18 mouse cellular contexts compared by ENCODE assay signal in genomic region chr4:115546141-115546828, GRCm38 (mm10). TPM values are rescaled to one million over a fixed set of nuclear protein-coding genes. Genes with fewer than 3 reads are reported as not detected.
A peak's percentile ranks its signal among the peaks of the same experiment; 100 is the strongest.
DNase-seq lines count a peak whose midpoint lies in the region; ATAC-seq and TF ChIP-seq lines count a peak whose summit lies in the region.
"Had no signal": no experiment of that assay in that cellular context is flagged by ENCODE, and none has a peak within 500 bp of the region (broad histone marks: within the 10 kb centered on the region; RNA-seq: fewer than 3 reads in every experiment).

No protein-coding gene starts in this region.

- H3K9me3 ChIP-seq in heart, embryonic 15.5 days (replicated peaks) = no peaks in the 10 kb centered on the region
- no peaks in the 10 kb centered on the region for H3K9me3 ChIP-seq in liver, embryonic 13.5 days (replicated peaks)

- no peak for TF ChIP-seq POLR2A in cerebellum, adult 2 months (IDR thresholded peaks at IDR 0.05; ENCODE audit: borderline replicate concordance, insufficient read depth, low read length)

- H3K4me3 ChIP-seq in heart, embryonic 15.5 days = no peak overlapping the region
- no peak overlapping the region for H3K4me3 ChIP-seq in liver, embryonic 13.5 days (replicated peaks)
- no peak overlapping the region for H3K4me3 ChIP-seq in cerebellum, adult 2 months (replicated peaks; ENCODE audit: insufficient read depth, low read depth, low read length)
- H3K4me3 ChIP-seq: myocyte had no signal

- peak; percentile 42 for DNase-seq in kidney, adult 9 months
- no peak for DNase-seq in kidney, postnatal 4 days
- no peak for DNase-seq in liver, embryonic 13.5 days
- DNase-seq in lung, postnatal 4 days = peak; percentile 5 to 48
- no peak for DNase-seq in layer of hippocampus, postnatal 36 days
- no peak for DNase-seq in cerebellum, adult 2 months
- DNase-seq: cerebellum, adult 9-10 months; gastrocnemius, postnatal 10 days had no signal

- no peak for TF ChIP-seq CTCF in cerebellum, adult 2 months (IDR thresholded peaks at IDR 0.05; ENCODE audit: borderline replicate concordance, insufficient read depth, low read depth, low read length)

- ATAC-seq in heart, embryonic 15.5 days (replicated peaks; ENCODE audit: insufficient number of reproducible peaks, insufficient read depth, low FRiP score, low read depth) = peak; percentile 67; the same call in 1 of the 2 replicates
- 0 out of 2 replicates have a peak, but pooled peaks have one; percentile 26 for ATAC-seq in liver, embryonic 13.5 days (ENCODE audit: low read depth)

- no peaks in the 10 kb centered on the region for H3K4me1 ChIP-seq in heart, embryonic 15.5 days (replicated peaks)
- H3K4me1 ChIP-seq in liver, embryonic 13.5 days (replicated peaks) = no peaks in the 10 kb centered on the region
- no peaks in the 10 kb centered on the region for H3K4me1 ChIP-seq in cerebellum, adult 2 months (ENCODE audit: control insufficient read depth, insufficient read depth, low read length)

- peak overlapping the region; percentile 16; the same call in 1 of the 2 replicates for H3K27ac ChIP-seq in heart, embryonic 15.5 days
- no peak overlapping the region for H3K27ac ChIP-seq in liver, embryonic 13.5 days
- H3K27ac ChIP-seq in cerebellum, adult 2 months (ENCODE audit: insufficient read depth, low read length) = no peak overlapping the region
- H3K27ac ChIP-seq: hindbrain, embryonic 14.5 days; stomach, postnatal 0 days had no signal

- no peaks in the 10 kb centered on the region for H3K27me3 ChIP-seq in heart, embryonic 15.5 days
- no peaks in the 10 kb centered on the region for H3K27me3 ChIP-seq in liver, embryonic 13.5 days
- H3K27me3 ChIP-seq in cerebellum, adult 2 months (ENCODE audit: control insufficient read depth, insufficient read depth, low read length) = no peaks in the 10 kb centered on the region

- WGBS in heart, embryonic 15.5 days = 32% methylated on average over 2 of the region's 2 CpGs
- 25% methylated on average over 2 of the region's 2 CpGs for WGBS in liver, embryonic 13.5 days (ENCODE audit: insufficient replicate concordance)
- 77% methylated on average over 2 of the region's 2 CpGs for WGBS in cerebellum, adult 2 months

- no peak overlapping the region for H3K9ac ChIP-seq in heart, embryonic 15.5 days
- no peak overlapping the region for H3K9ac ChIP-seq in liver, embryonic 13.5 days
- H3K9ac ChIP-seq: hindbrain, embryonic 14.5 days had no signal

- H3K4me2 ChIP-seq in heart, embryonic 15.5 days = no peak overlapping the region
- H3K4me2 ChIP-seq in liver, embryonic 13.5 days = no peak overlapping the region
- H3K4me2 ChIP-seq: hindbrain, embryonic 14.5 days had no signal

- H3K36me3 ChIP-seq in heart, embryonic 15.5 days = no peaks in the 10 kb centered on the region
- H3K36me3 ChIP-seq in liver, embryonic 13.5 days = no peaks in the 10 kb centered on the region

RNA-seq across cellular contexts. Expression of gene Cyp4a31, which starts 17.2 kb away (rescaled TPM):
- polyA plus RNA-seq in heart, embryonic 15.5 days (2015; fragmentation: Nextera tagmentation; extraction: Ambion mirVana) = not detected in 2 replicates
- not detected in 2 replicates for polyA plus RNA-seq in liver, embryonic 13.5 days (2015; fragmentation: Nextera tagmentation; extraction: Ambion mirVana)
- total RNA-seq in layer of hippocampus, postnatal 36 days (2021) = not detected
- not detected in 2 replicates for polyA plus RNA-seq in cerebellum, adult 2 months (2012; rRNA removed)
- total RNA-seq: gastrocnemius, postnatal 10 days; layer of hippocampus, adult 18-20 months; left cerebral cortex, postnatal 14 days; megakaryocyte, adult 5-6 weeks had no signal
- polyA plus RNA-seq: embryonic facial prominence, embryonic 11.5 days; forebrain, embryonic 11.5 days; hindbrain, embryonic 14.5 days; myocyte; small intestine, adult 2 months had no signal

RNA-seq across cellular contexts. Expression of gene Cyp4a10, which starts 28.2 kb away (rescaled TPM):
- polyA plus RNA-seq in heart, embryonic 15.5 days (2015; fragmentation: Nextera tagmentation; extraction: Ambion mirVana) = not detected in 2 replicates
- not detected in 2 replicates for polyA plus RNA-seq in liver, embryonic 13.5 days (2015; fragmentation: Nextera tagmentation; extraction: Ambion mirVana)
- not detected for total RNA-seq in layer of hippocampus, postnatal 36 days (2021)
- polyA plus RNA-seq in cerebellum, adult 2 months (2012; rRNA removed) = not detected in 2 replicates
- total RNA-seq: gastrocnemius, postnatal 10 days; layer of hippocampus, adult 18-20 months; left cerebral cortex, postnatal 14 days; megakaryocyte, adult 5-6 weeks had no signal
- polyA plus RNA-seq: embryonic facial prominence, embryonic 11.5 days; forebrain, embryonic 11.5 days; hindbrain, embryonic 14.5 days; myocyte; small intestine, adult 2 months had no signal

RNA-seq across cellular contexts. Expression of gene Cyp4a14, which starts 50.3 kb away (rescaled TPM):
- polyA plus RNA-seq in heart, embryonic 15.5 days (2015; fragmentation: Nextera tagmentation; extraction: Ambion mirVana) = not detected in 2 replicates
- polyA plus RNA-seq in liver, embryonic 13.5 days (2015; fragmentation: Nextera tagmentation; extraction: Ambion mirVana) = not detected in 2 replicates
- total RNA-seq in layer of hippocampus, postnatal 36 days (2021) = not detected
- polyA plus RNA-seq in cerebellum, adult 2 months (2012; rRNA removed) = not detected in 2 replicates
- total RNA-seq: gastrocnemius, postnatal 10 days; layer of hippocampus, adult 18-20 months; left cerebral cortex, postnatal 14 days; megakaryocyte, adult 5-6 weeks had no signal
- polyA plus RNA-seq: embryonic facial prominence, embryonic 11.5 days; forebrain, embryonic 11.5 days; hindbrain, embryonic 14.5 days; myocyte; small intestine, adult 2 months had no signal

RNA-seq across cellular contexts. Expression of gene Cyp4a32, which starts 54.5 kb away (rescaled TPM):
- not detected in 2 replicates for polyA plus RNA-seq in heart, embryonic 15.5 days (2015; fragmentation: Nextera tagmentation; extraction: Ambion mirVana)
- not detected in 2 replicates for polyA plus RNA-seq in liver, embryonic 13.5 days (2015; fragmentation: Nextera tagmentation; extraction: Ambion mirVana)
- not detected for total RNA-seq in layer of hippocampus, postnatal 36 days (2021)
- polyA plus RNA-seq in cerebellum, adult 2 months (2012; rRNA removed) = not detected in 2 replicates
- total RNA-seq: gastrocnemius, postnatal 10 days; layer of hippocampus, adult 18-20 months; left cerebral cortex, postnatal 14 days; megakaryocyte, adult 5-6 weeks had no signal
- polyA plus RNA-seq: embryonic facial prominence, embryonic 11.5 days; forebrain, embryonic 11.5 days; hindbrain, embryonic 14.5 days; myocyte; small intestine, adult 2 months had no signal

Comparison
In these comparisons a context has a peak if more than half of its experiments do, and no peak if none do; other contexts are left out.
1. DNase-seq: peak in kidney, adult 9 months (single experiment) and lung, postnatal 4 days (2 of 2); none in kidney, postnatal 4 days (0 of 2), liver, embryonic 13.5 days (single experiment), layer of hippocampus, postnatal 36 days (0 of 2) and cerebellum, adult 2 months (0 of 2).